Mouse (Mus musculus) bone marrow, adult 2 months (tissue): ENCODE results near the gene BC051019. TPM values are rescaled to one million over a fixed set of nuclear protein-coding genes. Genes with fewer than 3 reads are reported as not detected.

Source experiments
- H3K27ac ChIP-seq: fragments of 200-500 bp; 2 replicates; pipeline ENCODE4 v1.5.1; 2012; ENCODE audit warnings: low read depth, mild to moderate bottlenecking, control low read depth, inconsistent platforms, low read length; ENCODE audit not compliant: control insufficient read depth, poor library complexity, insufficient read depth
- H3K4me1 ChIP-seq: fragments of 200-500 bp; 2 replicates; pipeline ENCODE4 v1.6.1; 2011; ENCODE audit warnings: low read length; ENCODE audit not compliant: control insufficient read depth, insufficient read depth
- H3K4me3 ChIP-seq: fragments of 200-500 bp; replicated peaks from 2 replicates; pipeline ENCODE3; 2011; ENCODE audit warnings: mild to moderate bottlenecking, low read depth, low read length, control low read depth; ENCODE audit not compliant: control insufficient read depth
- CTCF ChIP-seq: fragments of 200-500 bp; IDR thresholded peaks from 2 replicates; pipeline ENCODE4 v1.5.1; 2011; ENCODE audit warnings: low read length, control low read depth; ENCODE audit not compliant: control insufficient read depth, insufficient read depth
- POLR2A ChIP-seq: fragments of 200-500 bp; IDR thresholded peaks from 2 replicates; pipeline ENCODE4 v1.6.1; 2011; ENCODE audit warnings: low read depth, mild to moderate bottlenecking, control low read depth, low read length, borderline replicate concordance; ENCODE audit not compliant: control insufficient read depth
- WGBS: fragments of 180-500 bp; shearing (Covaris S2); methylation state at CpG from one replicate; pipeline ENCODE4 v1.1.7; 2018; 5-methylcytosine and 5-hydroxymethylcytosine counted together
- polyA plus RNA-seq: library from polyadenylated mRNA; stranded (reverse); fragments of >200 nt; gene quantifications from 2 replicates; pipeline ENCODE4 v1.2.4, GENCODE M21; 2011; ENCODE audit warnings: low replicate concordance; ENCODE audit not compliant: missing spikeins, insufficient read depth, insufficient read length

Gene BC051019
- not detected in 2 replicates for polyA plus RNA-seq

DNA sequence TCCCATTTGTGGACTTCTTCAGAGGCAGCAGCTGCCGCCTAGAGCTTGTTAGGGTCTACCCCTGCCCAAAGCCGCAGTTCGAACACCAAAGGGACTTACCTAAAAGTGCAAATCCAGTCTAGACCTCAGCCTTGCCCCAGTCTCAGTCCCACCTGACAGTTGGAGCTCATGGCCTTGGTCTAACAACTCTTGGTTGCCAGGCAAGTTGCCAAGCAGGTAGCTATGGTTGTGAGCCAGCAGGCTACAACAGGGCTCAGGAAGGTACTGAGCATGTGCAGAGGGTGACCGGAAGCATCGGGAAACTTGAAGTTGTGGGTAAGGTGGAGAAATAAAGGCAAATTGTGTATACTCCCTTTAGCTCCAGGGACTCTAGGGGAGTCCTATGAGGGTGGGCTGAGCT is at the start of gene BC051019:
TSS of gene BC051019 (minus strand) at position 154 of the 400 bp plus-strand sequence.
- H3K4me1 ChIP-seq, result no peaks in the 10 kb centered on the region
- H3K27ac ChIP-seq, result no peak within 1 kb of the TSS
- 89% methylated on average over 5 of the region's 5 CpGs for WGBS
- TF ChIP-seq POLR2A (no peak), CTCF (no peak)
- H3K4me3 ChIP-seq, result no peak within 1 kb of the TSS

DNA sequence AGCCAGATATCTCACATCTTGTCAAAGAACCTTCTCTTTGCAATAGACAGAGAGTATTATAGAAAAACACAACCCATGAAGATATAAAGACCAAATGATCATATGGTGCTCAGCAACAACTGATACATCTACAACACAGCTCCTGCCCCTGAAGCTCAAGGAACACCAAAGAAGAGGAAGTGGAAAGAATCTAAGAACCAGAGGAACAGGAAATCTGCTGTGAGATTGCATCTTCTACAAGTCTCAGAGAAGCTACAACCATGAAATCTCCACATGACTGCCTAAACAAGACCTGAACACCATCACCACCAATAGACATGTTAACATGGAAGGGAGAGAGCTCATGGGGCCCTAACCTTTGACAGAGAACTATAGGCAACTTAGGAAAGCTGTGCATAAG is 48.6 kb upstream of the BC051019 start:
- Histone ChIP-seq H3K4me3 (no peak overlapping the region), H3K4me1 (peaks cover 1% of the 10 kb centered on the region), H3K27ac (no peak overlapping the region)
- TF ChIP-seq POLR2A (no peak), CTCF (no peak)

- WGBS, result 10% methylated on average over 2 of the region's 2 CpGs
- TF ChIP-seq CTCF (no peak), POLR2A (no peak)
- Histone ChIP-seq H3K4me1 (peaks cover 1% of the 10 kb centered on the region), H3K4me3 (no peak overlapping the region), H3K27ac (no peak overlapping the region)
These were observed 45.2 kb upstream of the BC051019 start for GRCm38 (mm10) chr7:109768699-109769383.

DNA sequence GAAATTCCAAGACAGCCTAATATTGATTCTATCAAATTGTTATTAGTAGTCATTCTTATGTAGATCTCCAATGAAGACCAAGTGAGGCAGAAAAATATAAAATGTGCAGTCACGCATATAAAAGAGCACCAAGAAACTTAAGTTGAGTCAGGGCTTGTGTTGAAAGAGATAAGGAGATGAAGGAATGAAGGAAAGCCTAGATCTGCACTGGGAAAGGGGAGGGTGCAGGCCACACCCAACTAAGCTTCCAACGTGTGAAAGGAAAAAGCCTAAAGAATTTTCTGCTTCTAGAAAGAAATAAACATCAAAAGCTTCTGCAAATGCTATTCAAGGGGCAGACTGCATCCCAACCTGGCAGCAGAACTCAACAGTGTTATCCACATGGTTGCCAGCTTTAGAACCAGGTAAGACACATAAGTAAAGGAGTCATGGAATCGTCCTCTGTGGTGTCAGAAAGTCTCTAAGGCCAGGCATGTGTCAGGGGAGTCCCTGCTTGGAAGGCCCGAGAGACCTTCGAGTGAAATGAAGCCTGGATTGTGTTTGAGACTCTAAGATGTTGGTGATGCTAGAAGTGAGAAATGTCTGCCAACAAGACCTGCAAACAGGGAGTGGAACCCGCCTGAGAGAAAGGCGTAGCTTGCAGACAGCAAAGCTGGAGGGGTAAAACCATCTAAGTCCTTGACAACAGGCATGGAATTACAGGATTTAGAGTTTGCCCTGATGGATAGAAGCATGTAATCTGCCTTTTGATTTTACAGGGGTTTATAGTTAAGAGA is 44.1 kb upstream of the BC051019 start:
- Histone ChIP-seq H3K27ac (peak overlapping the region; percentile 6; the same call in 1 of the 2 replicates), H3K4me3 (no peak overlapping the region), H3K4me1 (peaks cover 1% of the 10 kb centered on the region)
- TF ChIP-seq CTCF (no peak), POLR2A (no peak)
- 77% methylated on average over 7 of the region's 7 CpGs for WGBS

DNA sequence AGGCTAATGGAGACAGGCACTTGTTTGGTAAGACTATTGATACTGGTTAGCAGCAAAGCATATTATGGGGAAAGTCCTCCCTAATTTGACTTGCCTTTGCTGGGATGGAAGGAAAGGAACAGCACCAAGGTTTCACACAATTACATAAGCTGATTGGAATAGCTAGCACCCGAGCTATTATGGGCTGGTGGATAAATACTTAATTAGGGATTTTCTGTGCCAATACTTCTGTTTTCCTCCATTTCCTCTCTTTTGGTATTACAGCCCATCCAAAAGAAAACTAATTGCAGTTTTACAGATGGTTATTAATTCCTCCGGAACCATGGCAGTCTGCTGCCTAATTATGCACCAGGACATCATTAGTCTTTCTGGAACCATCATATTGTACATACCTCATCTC is 40.4 kb upstream of the BC051019 start:
- 75% methylated on average over 2 of the region's 2 CpGs for WGBS
- no peak for TF ChIP-seq CTCF
- TF ChIP-seq POLR2A, result no peak

GRCm38 (mm10) chr7:109756291-109756690 is 32.6 kb upstream of the BC051019 start:
- Histone ChIP-seq H3K4me3 (no peak overlapping the region), H3K27ac (no peak overlapping the region), H3K4me1 (no peaks in the 10 kb centered on the region; the same call in 1 of the 2 replicates)
- WGBS, result 92% methylated on average over 3 of the region's 3 CpGs
- TF ChIP-seq CTCF, result no peak
- TF ChIP-seq POLR2A, result no peak

More for the DNA sequence above, 40.4 kb upstream of the BC051019 start:
- H3K4me3 ChIP-seq, result no peak overlapping the region
- H3K27ac ChIP-seq, result no peak overlapping the region
- H3K4me1 ChIP-seq, result peaks cover 1% of the 10 kb centered on the region

DNA sequence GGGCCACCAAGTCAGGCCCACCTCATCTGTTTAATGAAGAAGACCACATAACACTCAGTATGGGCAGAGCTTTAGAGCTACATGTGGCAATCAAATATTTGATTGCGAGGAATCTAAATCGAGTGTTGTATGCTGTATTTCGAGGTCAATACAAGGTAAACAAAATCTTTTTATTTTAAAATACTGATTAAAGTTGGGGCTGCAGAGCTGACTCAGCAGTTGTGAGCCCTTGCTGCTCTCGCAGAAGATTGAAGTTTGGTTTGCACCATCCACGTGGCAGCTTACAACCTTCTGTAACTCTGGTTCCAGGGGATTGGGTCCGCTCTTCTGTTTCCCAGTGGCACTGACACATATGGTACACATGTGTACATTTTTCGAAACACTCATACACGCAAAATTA is 30.4 kb upstream of the BC051019 start:
- H3K4me1 ChIP-seq, result no peaks in the 10 kb centered on the region; the same call in 1 of the 2 replicates
- WGBS, result 87% methylated on average over 8 of the region's 8 CpGs
- no peak overlapping the region for H3K27ac ChIP-seq
- H3K4me3 ChIP-seq, result no peak overlapping the region
- TF ChIP-seq POLR2A (no peak), CTCF (no peak)

DNA sequence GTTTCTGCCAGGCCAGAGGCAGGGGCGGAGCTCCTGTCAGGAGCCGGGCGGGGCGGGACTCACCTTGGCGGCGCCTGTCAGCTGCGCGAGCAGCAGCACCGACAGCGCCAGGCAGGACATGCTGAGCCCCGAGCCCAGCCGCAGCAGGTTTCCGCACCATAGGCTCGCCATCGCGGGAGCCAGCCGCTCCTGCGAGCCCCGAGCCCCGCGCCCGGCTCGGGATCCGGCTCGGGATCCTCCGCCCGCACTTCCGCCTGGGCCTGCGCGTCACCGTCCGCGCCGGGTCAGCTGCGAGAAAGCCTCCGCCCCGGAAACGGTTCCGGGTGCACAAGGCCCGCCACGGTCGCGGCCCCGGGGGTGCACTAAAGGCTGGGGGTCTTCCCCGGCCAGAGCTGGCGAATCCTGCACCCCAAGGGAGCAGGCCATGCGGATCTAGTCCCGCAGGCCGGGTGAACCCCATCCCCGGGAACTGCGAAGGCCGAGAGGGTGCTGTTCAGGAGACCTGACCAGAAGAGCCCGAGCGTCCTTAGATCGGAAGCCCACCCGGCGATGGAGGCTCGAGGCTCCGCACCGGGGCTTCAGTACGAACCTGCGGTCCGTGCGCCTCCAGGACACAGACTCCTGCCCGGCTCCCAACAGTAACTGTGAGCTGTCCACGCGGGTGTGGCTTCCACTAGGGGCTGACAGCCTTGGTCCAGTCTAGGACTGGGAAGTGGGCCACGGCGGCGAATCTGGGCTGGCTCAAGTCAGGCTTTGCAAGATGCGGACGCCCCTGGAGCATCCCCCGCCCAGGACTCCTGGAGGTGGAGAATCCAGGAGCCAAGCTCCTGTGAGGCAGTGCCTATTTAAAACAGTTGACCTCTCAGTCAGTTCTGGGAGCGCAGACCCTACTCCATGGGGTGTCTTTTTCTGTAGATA is 28.6 kb upstream of the BC051019 start, which contains the start of gene Tmem9b:
TSS of gene Tmem9b (minus strand) at position 868 of the 918 bp plus-strand sequence.
- H3K4me3 ChIP-seq, result peak within 1 kb of the TSS; percentile 78
- H3K27ac ChIP-seq, result peak within 1 kb of the TSS; percentile 94
- peak; percentile 61; the same call in 1 of the 2 replicates for TF ChIP-seq POLR2A
- TF ChIP-seq CTCF, result no peak
- WGBS, result 1% methylated on average over 74 of the region's 74 CpGs
- no peaks in the 10 kb centered on the region; the same call in 1 of the 2 replicates for H3K4me1 ChIP-seq
